Mouse (Mus musculus): ENCODE data around the gene Arid4a. TPM values are rescaled to one million over a fixed set of nuclear protein-coding genes. Genes with fewer than 3 reads are reported as not detected.

Arid4a gene
- polyA plus RNA-seq, 1 experiment from 2014 or later = 22.4 TPM

- Histone ChIP-seq H3K27me3 (ENCODE audit: control insufficient read depth, insufficient read depth, low read length) (no peaks in the 10 kb centered on the region), H3K4me1 (replicated peaks; ENCODE audit: control insufficient read depth, insufficient read depth) (0 out of 2 replicates have a peak, but pooled peaks cover 2% of the 10 kb centered on the region), H3K9ac (ENCODE audit: low read length) (no peak overlapping the region), H3K9me3 (ENCODE audit: control insufficient read depth, low read length) (no peaks in the 10 kb centered on the region), H3K4me3 (ENCODE audit: low read depth, low read length) (no peak overlapping the region), H3K4me2 (replicated peaks; ENCODE audit: low read depth) (no peak overlapping the region), H3K27ac (replicated peaks) (no peak overlapping the region), H3K36me3 (ENCODE audit: control insufficient read depth, insufficient read depth, low read length) (peaks cover 5% of the 10 kb centered on the region; the same call in 1 of the 2 replicates)
- DNase-seq (ENCODE audit: low spot score) = no peak
- ATAC-seq (ENCODE audit: low FRiP score, low TSS enrichment) = no peak
- TF ChIP-seq CTCF (IDR thresholded peaks at IDR 0.05; ENCODE audit: low read depth) = peak; percentile 29
- TF ChIP-seq EP300 (optimal IDR thresholded peaks at IDR 0.05) = no peak
These were observed 125.4 kb downstream of the Arid4a start for GRCm38 (mm10) chr12:71141189-71141588.

- DNase-seq (ENCODE audit: low spot score) (peak; percentile 45), ATAC-seq (ENCODE audit: low FRiP score, low TSS enrichment) (no peak)
- no peak for TF ChIP-seq EP300 (optimal IDR thresholded peaks at IDR 0.05)
- TF ChIP-seq CTCF (IDR thresholded peaks at IDR 0.05; ENCODE audit: low read depth) = peak; percentile 76
- 84% methylated on average over 3 of the region's 3 CpGs for WGBS
- Histone ChIP-seq H3K9me3 (ENCODE audit: control insufficient read depth, low read length) (no peaks in the 10 kb centered on the region), H3K4me2 (replicated peaks; ENCODE audit: low read depth) (no peak overlapping the region), H3K4me1 (replicated peaks; ENCODE audit: control insufficient read depth, insufficient read depth) (no peaks in the 10 kb centered on the region), H3K4me3 (ENCODE audit: low read depth, low read length) (no peak overlapping the region), H3K27ac (replicated peaks) (no peak overlapping the region), H3K9ac (ENCODE audit: low read length) (no peak overlapping the region), H3K27me3 (ENCODE audit: control insufficient read depth, insufficient read depth, low read length) (no peaks in the 10 kb centered on the region), H3K36me3 (ENCODE audit: control insufficient read depth, insufficient read depth, low read length) (peaks cover 20% of the 10 kb centered on the region)
These were observed 131.9 kb downstream of the Arid4a start for GRCm38 (mm10) chr12:71147641-71148040.

Other genes with a start within 250 kb of the Arid4a start
- 17.1 and 17.2 TPM in 2 replicates for gene Frmd6, start 190.5 kb upstream of the Arid4a start, polyA plus RNA-seq (2015; fragmentation: Nextera tagmentation; extraction: Ambion mirVana)
- gene Actr10, start 78.1 kb upstream of the Arid4a start, polyA plus RNA-seq (2015; fragmentation: Nextera tagmentation; extraction: Ambion mirVana) = 193 and 199 TPM in 2 replicates
- gene Psma3, start 41.4 kb upstream of the Arid4a start, polyA plus RNA-seq (2015; fragmentation: Nextera tagmentation; extraction: Ambion mirVana) = 469 and 479 TPM in 2 replicates
- gene Tomm20l, start 95.4 kb downstream of the Arid4a start, polyA plus RNA-seq (2015; fragmentation: Nextera tagmentation; extraction: Ambion mirVana) = not detected in 2 replicates
- 55.7 and 60.9 TPM in 2 replicates for gene Timm9, start 120.7 kb downstream of the Arid4a start, polyA plus RNA-seq (2015; fragmentation: Nextera tagmentation; extraction: Ambion mirVana)
- 3.8 and 4.3 TPM in 2 replicates for gene 2700049A03Rik, start 120.9 kb downstream of the Arid4a start, polyA plus RNA-seq (2015; fragmentation: Nextera tagmentation; extraction: Ambion mirVana)

Data from stomach, postnatal 0 days (tissue).